Mouse (Mus musculus): ENCODE results near the gene Bcat1.

The Bcat1 gene

GRCm38 (mm10) chr6:145091998-145092397 lies 16.0 kb upstream of the Bcat1 start:
- DNase-seq = no peak

DNA sequence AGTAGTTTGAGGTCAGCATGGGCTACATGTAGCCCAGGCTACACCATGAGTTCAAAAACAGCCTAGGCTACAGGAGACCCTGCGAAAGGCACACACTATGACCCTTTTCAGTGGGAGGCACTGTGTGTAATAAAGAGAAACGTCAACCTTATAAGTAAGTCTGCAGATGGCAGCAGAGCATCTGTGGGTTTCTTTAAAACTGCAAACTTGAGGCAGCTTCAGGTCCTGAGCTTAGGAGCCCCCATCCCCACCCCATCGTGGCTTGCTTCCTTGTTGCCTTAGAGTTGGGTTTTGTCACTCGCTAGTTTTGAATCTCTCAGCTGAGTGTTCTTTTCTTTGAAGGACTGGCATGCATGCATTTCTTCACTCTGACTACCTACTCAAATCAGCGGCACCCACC lies 14.9 kb upstream of the Bcat1 start:
- no peak for DNase-seq

DNA sequence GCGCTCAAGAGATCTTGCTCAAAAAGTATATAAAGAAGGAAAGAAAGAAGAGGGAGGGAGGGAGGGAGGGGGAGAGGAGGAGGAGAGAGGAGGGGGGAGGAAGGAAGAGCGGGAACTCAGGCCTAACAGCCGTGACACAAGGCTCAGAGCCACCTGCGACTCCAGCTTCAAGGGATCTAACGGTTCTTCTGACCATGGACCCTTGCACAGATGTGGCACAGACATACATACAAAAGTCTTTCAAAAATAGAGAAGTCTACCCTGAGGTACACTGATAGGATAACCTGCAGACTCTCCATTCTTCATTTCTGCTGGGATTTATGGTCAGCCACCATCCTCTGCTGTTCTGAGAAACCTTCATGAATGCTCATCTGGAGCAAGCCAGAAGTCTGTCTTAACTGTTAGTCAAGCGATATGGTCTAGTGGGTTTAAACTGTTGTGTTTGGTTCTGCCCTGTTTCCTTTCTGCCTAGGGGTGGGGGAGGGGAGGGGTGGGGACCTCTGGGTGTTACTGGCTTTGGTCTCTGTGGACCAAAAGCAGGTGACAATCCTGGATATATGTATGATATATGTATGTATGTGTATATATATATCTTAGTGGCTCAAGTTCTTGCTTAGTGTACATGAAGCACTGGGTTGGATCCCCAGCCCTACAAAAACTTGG lies 14.3 kb upstream of the Bcat1 start:
- no peak for DNase-seq

DNA sequence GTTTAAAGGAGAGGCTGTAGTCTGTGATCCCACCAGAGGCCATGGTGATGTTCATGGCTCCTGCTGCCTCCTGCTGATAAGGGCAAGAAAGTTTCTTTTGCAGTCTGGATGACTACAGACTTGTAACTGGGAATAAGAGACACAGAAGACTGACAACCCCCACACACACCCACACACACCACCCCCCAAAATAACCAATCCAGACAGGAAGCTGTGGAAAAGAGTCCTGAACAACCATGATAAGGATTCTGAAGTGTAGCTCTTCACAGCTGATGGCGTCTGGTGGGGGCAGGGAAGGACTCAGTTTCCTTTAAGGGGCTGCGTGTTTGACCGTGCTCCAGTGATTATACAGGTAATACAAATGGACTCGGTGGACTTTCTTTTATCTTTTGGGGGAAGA lies 13.4 kb upstream of the Bcat1 start:
- no peak for DNase-seq

DNA sequence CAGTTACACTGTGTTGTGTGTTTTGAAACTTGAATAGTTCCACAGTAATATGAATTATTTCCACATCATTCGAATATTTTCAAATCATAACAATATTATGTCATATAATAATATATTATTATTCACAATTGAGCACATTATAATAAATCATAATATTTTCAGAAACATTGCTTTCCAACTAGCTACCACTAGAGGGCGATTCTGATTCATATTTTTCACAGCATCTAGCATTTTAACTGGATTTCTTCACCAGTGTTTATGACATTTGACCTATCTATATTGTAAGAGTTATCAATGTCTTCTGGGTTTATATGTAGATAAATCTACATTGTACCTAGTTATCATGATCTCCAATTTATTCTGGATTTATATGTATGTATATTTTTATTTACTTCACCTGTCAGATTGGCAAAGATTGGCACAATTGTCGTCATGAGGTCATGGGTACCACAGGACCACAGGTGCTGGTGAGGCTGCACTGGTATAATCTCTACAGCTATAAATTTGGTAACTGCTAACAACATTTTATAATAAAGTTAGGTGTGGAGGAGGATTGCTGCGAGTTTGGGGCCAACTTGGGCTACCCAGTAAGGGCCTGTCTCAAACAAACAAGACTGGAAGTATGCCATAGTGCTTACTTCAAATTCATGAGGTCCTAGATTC lies 12.6 kb upstream of the Bcat1 start:
- DNase-seq = no peak

DNA sequence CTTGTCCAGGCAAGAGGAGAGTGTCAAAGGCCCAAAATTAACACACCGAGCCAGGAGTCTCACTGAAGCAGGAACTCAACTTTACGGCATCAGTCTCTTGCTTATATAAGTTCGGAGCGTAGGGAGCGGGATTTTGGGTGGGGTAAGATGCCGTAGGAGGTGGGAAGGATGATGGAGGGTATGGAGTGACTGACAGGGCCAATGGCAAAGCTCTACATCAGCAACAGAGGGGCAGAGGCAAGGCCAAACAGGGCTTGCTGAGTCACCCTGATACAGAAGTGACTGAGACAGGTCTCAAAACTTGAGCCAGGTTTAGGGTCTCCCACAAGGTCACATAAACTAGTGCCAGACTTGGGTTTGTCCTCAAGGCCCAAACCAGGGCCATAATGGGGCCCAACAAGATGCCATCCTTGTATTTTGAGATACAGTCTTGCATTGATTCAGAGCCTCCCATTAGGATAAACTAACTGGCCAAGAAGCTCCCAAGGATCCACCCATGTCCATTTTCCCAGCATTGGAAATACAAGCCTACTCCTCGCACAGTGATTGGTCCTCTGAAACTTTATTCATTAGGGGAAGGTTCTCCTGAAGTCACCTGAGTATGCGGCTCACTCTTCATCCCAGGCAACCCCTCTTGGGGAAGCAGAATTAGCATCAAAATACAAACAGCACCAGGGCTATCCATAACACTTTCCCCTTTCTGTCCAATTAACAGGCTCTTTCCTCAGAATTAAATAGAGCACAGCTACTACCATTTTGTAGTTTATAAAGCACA lies 8.5 kb upstream of the Bcat1 start:
- no peak for DNase-seq

- no peak for DNase-seq
Measured at GRCm38 (mm10) chr6:145081721-145082120, 5.7 kb upstream of the Bcat1 start.

DNA sequence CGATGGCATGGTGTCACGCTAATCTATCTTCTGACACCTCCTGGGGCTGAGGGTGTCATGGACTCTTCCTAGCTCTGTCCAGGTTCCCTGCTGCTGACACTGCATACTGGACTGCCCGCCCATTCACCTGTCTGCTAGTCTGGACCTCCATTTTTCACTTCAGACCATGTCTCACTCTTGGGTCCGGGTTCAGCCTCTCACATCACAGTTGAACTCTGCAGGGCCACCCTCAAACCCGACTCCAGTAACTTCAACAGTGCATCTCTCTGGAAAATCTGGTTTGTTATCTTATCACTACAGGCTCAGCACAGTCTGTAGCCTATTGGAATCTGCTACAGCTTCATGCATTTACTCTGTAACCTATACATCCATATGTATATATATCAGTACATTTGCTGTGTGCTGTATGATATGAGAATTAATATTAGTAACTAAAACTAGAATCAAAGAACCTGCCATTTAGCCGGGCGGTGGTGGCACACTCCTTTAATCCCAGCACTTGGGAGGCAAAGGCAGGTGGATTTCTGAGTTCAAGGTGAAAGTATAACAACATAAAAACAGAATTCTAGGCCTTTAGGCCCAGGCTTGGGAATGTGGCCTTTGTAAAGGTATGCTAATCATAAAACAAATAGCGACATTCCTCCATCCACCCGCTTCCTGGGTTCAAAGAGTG lies 3.2 kb upstream of the Bcat1 start:
- DNase-seq = no peak

- no peak for DNase-seq
Measured at GRCm38 (mm10) chr6:145076286-145076685, 302 bp upstream of the Bcat1 start.

DNA sequence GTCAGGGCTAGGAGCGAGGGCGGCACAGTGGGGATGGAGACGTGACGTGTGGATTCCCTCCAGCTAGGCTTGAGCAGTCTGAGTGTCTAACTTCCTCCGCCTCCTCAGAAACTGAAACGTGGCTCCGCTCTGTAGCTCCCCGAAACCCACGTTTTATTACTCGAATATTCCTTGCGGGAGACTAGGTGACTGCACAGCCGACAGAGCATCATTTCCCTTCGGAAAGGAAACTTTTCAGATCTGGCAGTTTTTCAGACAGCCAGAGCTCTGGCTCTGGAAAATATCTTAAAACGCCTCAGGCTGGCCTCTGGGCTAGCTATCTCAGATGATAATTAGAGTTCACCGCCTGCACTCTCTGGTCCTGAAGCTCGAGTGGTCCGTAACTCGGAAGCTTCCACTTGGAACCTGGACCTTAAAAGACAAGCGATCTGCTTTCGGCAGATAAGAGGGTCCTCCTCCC lies 866 bp downstream of the Bcat1 start:
- no peak for DNase-seq

- no peak for DNase-seq
Measured at GRCm38 (mm10) chr6:145074461-145074860, 1.5 kb downstream of the Bcat1 start.

GRCm38 (mm10) chr6:145069921-145070320 lies 6.1 kb downstream of the Bcat1 start:
- no peak for DNase-seq

DNA sequence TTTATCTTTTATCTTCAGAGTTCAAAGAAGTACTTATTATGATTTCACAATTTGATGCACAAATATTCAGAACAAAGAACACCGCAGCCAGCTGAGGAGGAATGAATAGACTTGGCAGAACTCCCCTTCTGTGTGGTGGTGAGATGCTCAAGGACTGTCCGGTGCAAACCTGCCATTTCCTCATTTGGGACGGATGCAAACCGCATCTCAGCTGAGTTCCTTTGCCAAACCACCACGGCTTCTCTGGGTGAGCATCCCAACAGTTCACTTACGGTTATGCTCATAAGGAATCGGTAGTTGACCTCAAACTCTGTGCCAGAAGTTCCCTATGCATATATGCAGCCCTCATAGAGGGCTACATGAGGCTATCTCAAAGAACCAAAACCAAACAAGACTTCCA lies 6.6 kb downstream of the Bcat1 start:
- DNase-seq = no peak

- DNase-seq = no peak
Measured at GRCm38 (mm10) chr6:145067679-145068078, 8.3 kb downstream of the Bcat1 start.

DNA sequence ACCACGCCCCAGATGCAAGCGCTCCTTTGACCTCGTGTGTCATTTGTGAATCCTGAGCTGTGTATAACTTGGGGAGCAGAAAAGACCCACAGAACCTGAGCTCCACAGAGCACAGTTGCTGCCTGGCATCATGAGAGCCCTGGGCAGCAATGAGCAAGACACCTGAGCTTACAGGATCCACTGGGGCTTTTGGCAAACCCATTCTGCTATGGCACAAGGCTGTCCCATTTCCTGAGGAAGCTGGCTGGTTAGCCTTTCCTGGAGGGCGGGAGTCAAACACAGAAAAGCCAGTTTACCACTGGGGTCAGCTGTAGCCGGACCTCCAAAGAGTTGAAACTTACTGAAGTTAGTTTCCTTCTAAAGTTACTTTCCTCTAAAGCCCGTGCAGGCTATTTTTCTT lies 9.6 kb downstream of the Bcat1 start:
- DNase-seq = no peak

GRCm38 (mm10) chr6:145065301-145065845 lies 10.6 kb downstream of the Bcat1 start:
- DNase-seq = no peak

DNA sequence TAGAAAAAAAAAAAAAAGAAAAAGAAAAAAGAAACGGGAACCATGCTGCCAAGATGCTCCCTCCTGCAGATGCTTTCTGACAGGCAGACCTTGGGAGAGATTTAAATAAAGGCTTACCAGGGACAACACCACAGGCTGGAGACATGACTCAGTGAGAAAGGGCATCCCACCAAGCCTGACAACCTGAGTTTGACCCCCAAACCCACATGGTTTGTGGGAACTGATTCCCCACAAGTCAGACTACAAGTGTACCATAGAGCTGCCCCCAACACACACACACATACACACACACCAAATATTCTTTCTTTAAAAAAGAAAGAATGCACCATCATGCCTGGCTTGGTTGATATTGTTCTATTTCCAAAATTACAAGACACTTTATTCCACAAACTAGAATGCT lies 11.9 kb downstream of the Bcat1 start:
- no peak for DNase-seq

GRCm38 (mm10) chr6:145063212-145063868 lies 12.6 kb downstream of the Bcat1 start:
- no peak for DNase-seq

DNA sequence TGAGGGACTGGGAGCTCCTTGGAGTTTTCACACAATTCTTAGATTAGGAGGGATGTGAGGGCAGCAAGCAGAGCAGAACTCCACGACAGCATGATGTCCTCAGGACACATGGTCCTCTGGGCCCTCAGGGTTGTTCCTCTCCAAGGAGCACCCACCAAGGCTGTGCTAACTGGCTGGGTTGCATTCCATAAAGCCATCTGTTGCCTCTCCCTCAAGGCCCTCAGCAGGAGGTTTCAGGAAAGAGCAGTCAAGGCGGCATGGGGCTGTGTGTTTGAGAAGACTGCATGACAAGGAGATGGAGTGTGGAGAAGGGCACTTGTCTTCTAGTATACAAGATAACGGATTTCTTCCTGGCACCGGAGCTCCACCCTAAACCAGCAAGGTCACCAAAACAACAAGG lies 13.2 kb downstream of the Bcat1 start:
- no peak for DNase-seq

DNA sequence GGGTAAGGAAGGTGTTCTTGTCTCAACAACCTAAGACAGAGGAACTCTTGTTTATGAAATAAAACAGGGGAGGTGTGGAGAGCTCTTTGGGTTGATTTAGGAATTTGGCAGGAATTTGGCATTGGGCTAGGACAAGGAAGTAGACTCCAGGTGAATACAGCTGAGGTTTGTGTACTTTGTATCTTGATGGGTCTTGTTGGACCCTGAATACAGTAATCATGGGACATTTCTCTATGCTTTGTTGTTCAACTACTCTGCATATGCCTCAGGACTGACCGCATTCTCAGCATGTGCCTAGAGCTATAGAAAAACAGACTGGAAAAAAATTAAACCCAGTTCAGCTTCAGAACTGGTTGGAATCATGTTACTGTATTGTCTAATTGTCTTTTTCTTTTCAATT lies 14.6 kb downstream of the Bcat1 start:
- DNase-seq = no peak

GRCm38 (mm10) chr6:145056102-145056501 lies 19.9 kb downstream of the Bcat1 start:
- DNase-seq = peak in 1 of 2 experiments; percentile 5

DNA sequence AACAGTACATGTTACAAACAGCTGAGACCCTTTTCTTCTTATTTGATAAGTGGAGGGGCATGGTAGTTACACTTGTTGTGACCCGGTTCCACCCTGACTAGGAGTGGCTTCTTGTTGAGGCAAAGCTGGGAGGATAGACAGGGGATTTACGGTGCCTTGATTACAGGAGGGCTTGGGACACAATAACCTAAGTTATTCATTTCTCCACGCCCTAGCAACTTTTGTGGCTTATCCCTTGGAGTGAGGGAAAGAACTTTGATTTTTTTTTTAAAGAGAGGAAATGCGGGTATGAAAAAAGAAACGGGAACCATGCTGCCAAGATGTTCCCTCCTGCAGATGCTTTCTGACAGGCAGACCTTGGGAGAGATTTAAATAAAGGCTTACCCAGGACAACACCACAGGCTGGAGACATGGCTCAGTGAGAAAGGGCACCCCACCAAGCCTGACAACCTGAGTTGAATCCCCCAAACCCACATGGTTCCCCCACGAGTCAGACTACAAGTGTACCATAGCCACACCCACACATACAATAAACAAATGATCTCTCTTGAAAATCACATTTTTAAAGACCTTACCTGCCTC lies 20.6 kb downstream of the Bcat1 start:
- no peak for DNase-seq
